Mouse (Mus musculus): ENCODE data around the gene Trappc6a. TPM values are rescaled to one million over a fixed set of nuclear protein-coding genes. Genes with fewer than 3 reads are reported as not detected.
A peak's percentile ranks its signal among the peaks of the same experiment; 100 is the strongest.
"Not testable (repeated sequence)": the region's sequence is repeated elsewhere in the genome, so short reads cannot be mapped to it uniquely, and the experiment has no call there.

The Trappc6a gene
- polyA plus RNA-seq, 1 experiment from 2014 or later = 73.2 TPM

DNA sequence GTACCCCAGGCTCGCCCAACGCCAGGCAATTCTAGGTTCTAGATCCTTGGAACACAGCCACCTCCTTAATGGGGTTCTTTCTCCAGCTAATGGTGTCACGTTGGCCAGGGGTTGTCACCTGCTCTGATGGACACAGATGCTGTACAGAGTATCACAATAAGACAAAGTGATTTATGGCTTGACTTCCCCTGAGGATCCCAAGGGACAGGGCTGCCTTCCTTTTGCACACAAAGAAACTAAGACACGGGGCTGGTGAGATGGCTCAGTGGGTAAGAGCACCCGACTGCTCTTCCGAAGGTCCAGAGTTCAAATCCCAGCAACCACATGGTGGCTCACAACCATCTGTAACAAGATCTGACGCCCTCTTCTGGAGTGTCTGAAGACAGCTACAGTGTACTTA is 3.7 kb downstream of the Trappc6a start:
- not testable (repeated sequence) for H3K4me3 ChIP-seq (ENCODE audit: low read length); H3K27me3 ChIP-seq (ENCODE audit: control insufficient read depth, insufficient read depth, low read length); H3K27ac ChIP-seq (ENCODE audit: low read length); ATAC-seq (replicated peaks; ENCODE audit: extremely low read depth, insufficient read depth, low FRiP score); H3K4me2 ChIP-seq (ENCODE audit: low read depth, low read length); H3K9me3 ChIP-seq (replicated peaks; ENCODE audit: control insufficient read depth, low read length); H3K36me3 ChIP-seq (ENCODE audit: control insufficient read depth, insufficient read depth); H3K9ac ChIP-seq (ENCODE audit: low read length)
- peaks cover 13% of the 10 kb centered on the region for H3K4me1 ChIP-seq (ENCODE audit: control insufficient read depth, insufficient read depth, low read length)
- WGBS = 80% methylated on average over 6 of the region's 7 CpGs

DNA sequence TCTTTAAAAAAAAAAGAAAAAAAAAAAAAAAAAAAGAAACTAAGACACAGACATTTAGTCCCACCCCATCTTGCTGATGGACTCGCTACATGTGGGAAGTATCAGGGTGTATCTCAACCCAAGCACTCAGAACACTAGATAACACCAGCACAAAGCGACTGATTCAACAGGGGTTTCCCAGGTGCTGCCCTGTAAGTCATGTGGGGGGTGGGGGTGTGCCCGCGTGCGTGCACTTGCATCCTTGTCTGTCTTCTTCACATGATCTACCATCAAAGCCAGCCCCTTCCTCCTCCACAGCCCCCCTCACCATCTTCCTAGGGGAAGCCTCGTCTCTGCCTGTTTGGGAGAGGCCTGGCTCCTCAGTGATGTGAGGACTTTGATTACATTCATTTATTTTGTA is 4.2 kb downstream of the Trappc6a start:
- Histone ChIP-seq H3K9ac (ENCODE audit: low read length) (no peak overlapping the region), H3K27me3 (ENCODE audit: control insufficient read depth, insufficient read depth, low read length) (peaks cover 8% of the 10 kb centered on the region; the same call in 1 of the 2 replicates), H3K4me2 (ENCODE audit: low read depth, low read length) (no peak overlapping the region), H3K9me3 (replicated peaks; ENCODE audit: control insufficient read depth, low read length) (no peaks in the 10 kb centered on the region), H3K36me3 (ENCODE audit: control insufficient read depth, insufficient read depth) (no peaks in the 10 kb centered on the region), H3K4me1 (ENCODE audit: control insufficient read depth, insufficient read depth, low read length) (peaks cover 13% of the 10 kb centered on the region), H3K4me3 (ENCODE audit: low read length) (no peak overlapping the region), H3K27ac (ENCODE audit: low read length) (no peak overlapping the region)
- 71% methylated on average over 6 of the region's 6 CpGs for WGBS
- ATAC-seq (replicated peaks; ENCODE audit: extremely low read depth, insufficient read depth, low FRiP score) = no peak

DNA sequence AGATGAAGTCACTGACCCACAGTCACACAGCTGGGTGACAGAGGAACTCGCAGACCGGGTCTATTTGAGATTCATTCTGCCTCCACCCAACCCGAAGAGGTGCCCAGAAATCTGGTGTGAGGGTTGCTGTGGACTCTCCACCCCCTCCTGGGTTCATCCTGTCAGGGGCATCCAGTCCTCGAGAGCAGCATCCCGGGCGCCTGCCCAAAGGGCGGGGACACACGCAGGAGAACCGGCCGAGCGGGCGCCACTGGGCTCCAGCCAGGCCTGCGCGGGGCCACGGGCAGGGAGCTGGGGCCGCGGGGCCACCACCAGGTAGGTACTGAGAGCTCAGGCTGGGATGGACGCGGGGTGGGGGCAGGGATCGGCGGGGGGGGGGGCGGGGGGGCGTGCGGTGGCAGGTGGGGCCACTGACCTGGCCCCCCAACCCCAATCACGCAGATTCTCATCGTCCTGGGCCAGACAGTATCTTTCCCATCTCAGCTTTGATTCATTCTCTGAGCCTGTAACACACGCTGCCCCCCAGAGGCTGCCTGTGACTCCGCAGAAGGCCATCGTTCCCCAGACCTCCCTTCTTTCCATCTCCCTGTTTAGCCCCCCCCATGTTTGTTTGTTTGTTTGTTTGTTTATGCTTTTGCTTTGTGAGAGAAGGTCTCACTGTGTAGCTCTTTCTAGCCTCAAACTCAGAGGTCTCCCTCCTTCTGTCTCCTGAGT is 9.6 kb downstream of the Trappc6a start, which contains the start of gene Nkpd1:
TSS of gene Nkpd1 (plus strand) at position 187 of the 714 bp plus-strand sequence.
- H3K9ac ChIP-seq (ENCODE audit: low read length) = no peak within 1 kb of the TSS
- H3K27ac ChIP-seq (ENCODE audit: low read length) = no peak within 1 kb of the TSS
- no peaks in the 10 kb centered on the region for H3K36me3 ChIP-seq (ENCODE audit: control insufficient read depth, insufficient read depth)
- H3K9me3 ChIP-seq (replicated peaks; ENCODE audit: control insufficient read depth, low read length) = no peaks in the 10 kb centered on the region
- peak within 1 kb of the TSS; percentile 41 for H3K4me2 ChIP-seq (ENCODE audit: low read depth, low read length)
- WGBS = 8% methylated on average over 21 of the region's 29 CpGs
- peaks cover 5% of the 10 kb centered on the region for H3K4me1 ChIP-seq (ENCODE audit: control insufficient read depth, insufficient read depth, low read length)
- no peak within 1 kb of the TSS for H3K4me3 ChIP-seq (ENCODE audit: low read length)
- ATAC-seq (replicated peaks; ENCODE audit: extremely low read depth, insufficient read depth, low FRiP score) = no peak
- peaks cover 51% of the 10 kb centered on the region for H3K27me3 ChIP-seq (ENCODE audit: control insufficient read depth, insufficient read depth, low read length)

DNA sequence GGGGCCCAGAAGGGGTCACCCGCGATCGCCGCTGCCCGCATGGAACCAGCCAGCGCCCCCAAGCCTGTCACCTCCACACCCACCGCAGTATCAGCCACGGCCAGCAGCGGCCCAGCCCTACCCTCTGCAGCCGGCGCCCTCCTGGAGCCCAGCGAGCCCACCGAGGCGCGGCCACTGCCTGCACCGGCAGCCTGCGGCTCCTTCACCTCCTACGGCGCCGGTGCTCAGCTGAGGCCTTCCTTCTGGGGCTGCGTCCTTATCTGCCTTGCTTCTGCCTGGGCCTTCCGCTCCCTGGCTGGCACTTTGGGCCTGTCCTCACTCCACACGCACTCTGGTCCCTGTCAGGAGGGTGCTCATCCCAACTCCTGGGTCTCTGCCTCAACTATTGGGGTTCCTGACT is 11.8 kb downstream of the Trappc6a start:
- Histone ChIP-seq H3K9me3 (replicated peaks; ENCODE audit: control insufficient read depth, low read length) (no peaks in the 10 kb centered on the region), H3K4me1 (ENCODE audit: control insufficient read depth, insufficient read depth, low read length) (peaks cover 21% of the 10 kb centered on the region), H3K27me3 (ENCODE audit: control insufficient read depth, insufficient read depth, low read length) (peaks cover 73% of the 10 kb centered on the region), H3K9ac (ENCODE audit: low read length) (peak overlapping the region; percentile 66), H3K4me2 (ENCODE audit: low read depth, low read length) (peak overlapping the region; percentile 63), H3K36me3 (ENCODE audit: control insufficient read depth, insufficient read depth) (no peaks in the 10 kb centered on the region), H3K4me3 (ENCODE audit: low read length) (peak overlapping the region; percentile 40), H3K27ac (ENCODE audit: low read length) (no peak overlapping the region)
- WGBS = 3% methylated on average over 22 of the region's 23 CpGs
- ATAC-seq (replicated peaks; ENCODE audit: extremely low read depth, insufficient read depth, low FRiP score) = no peak

DNA sequence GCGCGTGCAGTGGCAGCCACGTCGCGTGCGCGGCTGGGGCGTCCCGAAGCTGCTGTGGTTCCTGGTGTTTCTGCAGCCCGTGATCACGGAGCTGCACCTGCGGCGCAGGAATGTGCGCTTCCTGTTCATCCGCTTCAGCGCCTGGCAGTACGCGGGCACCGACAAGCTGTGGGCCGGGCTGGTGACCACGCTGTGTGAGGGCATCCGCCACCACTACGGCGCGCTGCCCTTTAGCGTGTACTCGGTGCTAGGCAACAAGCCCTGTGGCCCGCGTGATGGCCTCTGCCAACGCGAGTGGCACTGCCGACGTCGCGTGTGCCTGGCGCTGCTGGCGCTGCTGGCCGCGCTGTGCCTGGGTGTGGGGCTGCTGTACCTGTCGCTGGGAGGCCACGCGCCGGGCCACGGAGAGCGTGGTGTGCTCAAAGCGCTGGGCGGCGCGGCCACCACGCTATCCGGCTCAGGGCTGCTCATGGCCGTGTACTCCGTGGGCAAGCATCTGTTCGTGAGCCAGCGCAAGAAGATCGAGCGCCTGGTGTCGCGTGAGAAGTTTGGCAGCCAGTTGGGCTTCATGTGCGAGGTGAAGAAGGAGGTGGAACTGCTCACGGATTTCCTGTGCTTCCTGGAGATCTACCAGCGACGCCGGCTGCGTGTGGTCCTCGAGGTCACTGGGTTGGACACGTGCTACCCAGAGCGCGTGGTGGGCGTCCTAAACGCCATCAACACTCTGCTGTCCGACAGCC is 15.0 kb downstream of the Trappc6a start:
- no peak for ATAC-seq (replicated peaks; ENCODE audit: extremely low read depth, insufficient read depth, low FRiP score)
- Histone ChIP-seq H3K9ac (ENCODE audit: low read length) (no peak overlapping the region), H3K36me3 (ENCODE audit: control insufficient read depth, insufficient read depth) (no peaks in the 10 kb centered on the region), H3K4me2 (ENCODE audit: low read depth, low read length) (peak overlapping the region; percentile 82), H3K27ac (ENCODE audit: low read length) (no peak overlapping the region), H3K9me3 (replicated peaks; ENCODE audit: control insufficient read depth, low read length) (no peaks in the 10 kb centered on the region), H3K4me3 (ENCODE audit: low read length) (peak overlapping the region; percentile 55), H3K27me3 (ENCODE audit: control insufficient read depth, insufficient read depth, low read length) (peaks cover 68% of the 10 kb centered on the region), H3K4me1 (ENCODE audit: control insufficient read depth, insufficient read depth, low read length) (peaks cover 21% of the 10 kb centered on the region)
- WGBS = 7% methylated on average over 72 of the region's 72 CpGs

DNA sequence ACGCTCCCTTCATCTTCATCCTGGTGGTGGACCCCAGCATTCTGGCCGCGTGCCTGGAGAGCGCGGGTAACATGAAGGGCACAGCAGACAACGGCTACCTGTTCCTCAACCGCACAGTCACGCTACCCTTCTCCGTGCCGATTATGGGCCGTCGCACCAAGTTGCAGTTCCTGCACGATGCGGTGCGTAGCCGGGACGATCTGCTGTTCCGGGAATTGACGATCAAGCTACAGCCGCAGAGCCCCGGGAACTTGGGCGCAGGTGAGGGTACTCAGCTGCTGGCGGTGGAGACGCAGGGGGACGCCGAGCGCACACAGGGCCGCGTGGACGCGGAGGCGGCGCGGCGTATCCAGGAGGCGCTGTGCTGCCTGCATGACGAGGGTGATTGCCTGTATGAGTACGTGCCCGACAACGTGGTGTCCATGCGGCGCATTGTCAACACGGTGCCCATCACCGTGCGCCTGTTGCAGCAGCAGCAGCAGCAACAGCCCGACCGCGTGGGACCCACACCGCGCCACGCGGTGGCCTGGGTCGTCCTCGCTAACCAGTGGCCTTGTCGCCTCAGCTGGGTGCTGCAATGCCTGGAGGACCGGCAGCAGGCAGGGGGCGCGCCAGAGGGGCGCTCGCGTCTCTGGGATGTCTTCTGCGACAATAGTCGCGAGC is 15.7 kb downstream of the Trappc6a start:
- 1% methylated on average over 64 of the region's 64 CpGs for WGBS
- H3K27me3 ChIP-seq (ENCODE audit: control insufficient read depth, insufficient read depth, low read length) = peaks cover 61% of the 10 kb centered on the region
- peaks cover 21% of the 10 kb centered on the region for H3K4me1 ChIP-seq (ENCODE audit: control insufficient read depth, insufficient read depth, low read length)
- no peak overlapping the region for H3K27ac ChIP-seq (ENCODE audit: low read length)
- H3K4me2 ChIP-seq (ENCODE audit: low read depth, low read length) = peak overlapping the region; percentile 82
- peak overlapping the region; percentile 55 for H3K4me3 ChIP-seq (ENCODE audit: low read length)
- peak overlapping the region; percentile 61 for H3K9ac ChIP-seq (ENCODE audit: low read length)
- peak; percentile 63 for ATAC-seq (replicated peaks; ENCODE audit: extremely low read depth, insufficient read depth, low FRiP score)
- H3K36me3 ChIP-seq (ENCODE audit: control insufficient read depth, insufficient read depth) = no peaks in the 10 kb centered on the region
- H3K9me3 ChIP-seq (replicated peaks; ENCODE audit: control insufficient read depth, low read length) = no peaks in the 10 kb centered on the region

DNA sequence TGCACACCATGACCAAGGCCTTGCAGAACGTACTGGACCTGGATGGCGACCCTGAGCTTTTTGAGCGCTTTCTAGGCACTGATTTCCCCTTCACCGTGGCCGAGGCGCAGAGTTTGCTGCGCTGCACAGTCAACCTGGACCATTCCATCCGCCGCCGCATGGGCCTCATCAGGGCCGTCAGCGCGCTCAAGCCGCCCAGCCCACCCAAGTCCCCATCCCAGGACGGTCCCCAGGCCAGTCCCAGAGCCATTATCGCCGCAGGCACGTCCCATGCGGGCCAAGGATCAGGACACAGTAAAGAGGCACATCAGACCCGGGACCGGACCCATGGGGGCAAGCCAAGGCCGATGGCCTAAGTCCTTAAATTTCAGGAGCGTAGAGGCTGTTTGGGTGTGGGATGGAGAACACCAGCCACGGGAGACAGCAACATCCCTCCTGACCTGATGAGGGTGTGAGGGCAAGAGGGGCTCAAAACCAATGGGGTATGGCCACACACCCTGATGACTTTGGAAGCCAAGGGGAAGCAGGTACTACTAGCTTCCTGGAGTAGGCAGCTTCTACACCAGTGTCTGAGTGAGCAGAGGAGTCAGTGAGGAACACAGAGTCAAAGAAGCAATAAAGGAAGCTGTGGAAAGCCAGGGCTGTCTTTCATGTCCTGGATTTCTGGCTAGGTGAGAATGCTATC is 16.4 kb downstream of the Trappc6a start:
- H3K27ac ChIP-seq (ENCODE audit: low read length) = no peak overlapping the region
- WGBS = 14% methylated on average over 24 of the region's 24 CpGs
- H3K4me3 ChIP-seq (ENCODE audit: low read length) = peak overlapping the region; percentile 55
- H3K27me3 ChIP-seq (ENCODE audit: control insufficient read depth, insufficient read depth, low read length) = peaks cover 54% of the 10 kb centered on the region
- H3K4me1 ChIP-seq (ENCODE audit: control insufficient read depth, insufficient read depth, low read length) = peaks cover 21% of the 10 kb centered on the region
- H3K9me3 ChIP-seq (replicated peaks; ENCODE audit: control insufficient read depth, low read length) = no peaks in the 10 kb centered on the region
- peak overlapping the region; percentile 61 for H3K9ac ChIP-seq (ENCODE audit: low read length)
- ATAC-seq (replicated peaks; ENCODE audit: extremely low read depth, insufficient read depth, low FRiP score) = no peak; the same call in 1 of the 2 replicates
- peaks cover 4% of the 10 kb centered on the region; the same call in 1 of the 2 replicates for H3K36me3 ChIP-seq (ENCODE audit: control insufficient read depth, insufficient read depth)
- H3K4me2 ChIP-seq (ENCODE audit: low read depth, low read length) = peak overlapping the region; percentile 82

DNA sequence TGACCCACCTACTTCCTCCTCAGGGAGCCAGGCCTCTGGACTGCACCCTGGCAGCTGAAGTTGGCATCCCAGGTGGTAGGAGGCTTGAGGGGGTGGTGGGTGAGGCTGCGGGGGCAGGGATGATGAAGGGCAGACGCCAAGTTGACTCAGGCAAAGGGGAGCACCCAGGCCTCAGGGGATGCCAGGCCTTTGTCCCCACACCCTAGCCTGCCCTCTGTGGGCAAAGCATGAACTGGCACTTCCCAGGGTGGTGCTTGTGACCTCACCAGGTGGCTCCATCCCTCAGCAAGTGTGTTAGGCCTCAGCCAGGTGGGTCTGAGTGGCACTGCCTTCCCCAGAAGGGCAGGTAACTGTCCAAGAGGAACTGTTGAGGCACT is 16.9 kb downstream of the Trappc6a start:
- WGBS = 55% methylated on average over 2 of the region's 2 CpGs
- no peaks in the 10 kb centered on the region for H3K9me3 ChIP-seq (replicated peaks; ENCODE audit: control insufficient read depth, low read length)
- H3K4me3 ChIP-seq (ENCODE audit: low read length) = no peak overlapping the region
- H3K4me2 ChIP-seq (ENCODE audit: low read depth, low read length) = no peak overlapping the region
- peaks cover 19% of the 10 kb centered on the region for H3K4me1 ChIP-seq (ENCODE audit: control insufficient read depth, insufficient read depth, low read length)
- no peak overlapping the region for H3K27ac ChIP-seq (ENCODE audit: low read length)
- peaks cover 9% of the 10 kb centered on the region; the same call in 1 of the 2 replicates for H3K36me3 ChIP-seq (ENCODE audit: control insufficient read depth, insufficient read depth)
- H3K9ac ChIP-seq (ENCODE audit: low read length) = no peak overlapping the region
- H3K27me3 ChIP-seq (ENCODE audit: control insufficient read depth, insufficient read depth, low read length) = peaks cover 52% of the 10 kb centered on the region
- no peak for ATAC-seq (replicated peaks; ENCODE audit: extremely low read depth, insufficient read depth, low FRiP score)

Data from heart, embryonic 16.5 days (tissue).